Mouse (Mus musculus): ENCODE measurements around the gene Mlph. TPM values are rescaled to one million over a fixed set of nuclear protein-coding genes. Genes with fewer than 3 reads are reported as not detected.

Gene Mlph
- polyA plus RNA-seq, 1 experiment, result not detected

GRCm38 (mm10) chr1:90962994-90963393 lies 48.1 kb downstream of the Mlph start:
- 75% methylated on average over 3 of the region's 3 CpGs for WGBS
- TF ChIP-seq CTCF (IDR thresholded peaks at IDR 0.05; ENCODE audit: control insufficient read depth, insufficient read depth, low read length) (no peak), POLR2A (IDR thresholded peaks at IDR 0.05; ENCODE audit: borderline replicate concordance, control insufficient read depth, low read depth, low read length) (no peak)
- Histone ChIP-seq H3K27ac (ENCODE audit: control insufficient read depth, insufficient read depth, low read depth, low read length, poor library complexity) (no peak overlapping the region), H3K4me3 (replicated peaks; ENCODE audit: control insufficient read depth, low read depth, low read length) (no peak overlapping the region), H3K4me1 (ENCODE audit: control insufficient read depth, insufficient read depth, low read length) (no peaks in the 10 kb centered on the region)

GRCm38 (mm10) chr1:90967583-90967982 lies 52.7 kb downstream of the Mlph start:
- Histone ChIP-seq H3K4me1 (ENCODE audit: control insufficient read depth, insufficient read depth, low read length) (no peaks in the 10 kb centered on the region; the same call in 1 of the 2 replicates), H3K27ac (ENCODE audit: control insufficient read depth, insufficient read depth, low read depth, low read length, poor library complexity) (no peak overlapping the region), H3K4me3 (replicated peaks; ENCODE audit: control insufficient read depth, low read depth, low read length) (no peak overlapping the region)
- 82% methylated on average over 7 of the region's 7 CpGs for WGBS
- no peak for TF ChIP-seq POLR2A (IDR thresholded peaks at IDR 0.05; ENCODE audit: borderline replicate concordance, control insufficient read depth, low read depth, low read length)
- no peak for TF ChIP-seq CTCF (IDR thresholded peaks at IDR 0.05; ENCODE audit: control insufficient read depth, insufficient read depth, low read length)

- no peak overlapping the region for H3K27ac ChIP-seq (ENCODE audit: control insufficient read depth, insufficient read depth, low read depth, low read length, poor library complexity)
- no peaks in the 10 kb centered on the region; the same call in 1 of the 2 replicates for H3K4me1 ChIP-seq (ENCODE audit: control insufficient read depth, insufficient read depth, low read length)
- H3K4me3 ChIP-seq (replicated peaks; ENCODE audit: control insufficient read depth, low read depth, low read length), result no peak overlapping the region
- TF ChIP-seq POLR2A (IDR thresholded peaks at IDR 0.05; ENCODE audit: borderline replicate concordance, control insufficient read depth, low read depth, low read length) (no peak), CTCF (IDR thresholded peaks at IDR 0.05; ENCODE audit: control insufficient read depth, insufficient read depth, low read length) (no peak)
- WGBS, result 43% methylated on average over 4 of the region's 4 CpGs
Observed at GRCm38 (mm10) chr1:90968649-90969048, 53.8 kb downstream of the Mlph start.

- H3K4me1 ChIP-seq (ENCODE audit: control insufficient read depth, insufficient read depth, low read length), result no peaks in the 10 kb centered on the region; the same call in 1 of the 2 replicates
- H3K27ac ChIP-seq (ENCODE audit: control insufficient read depth, insufficient read depth, low read depth, low read length, poor library complexity), result no peak within 1 kb of the TSS
- H3K4me3 ChIP-seq (replicated peaks; ENCODE audit: control insufficient read depth, low read depth, low read length), result no peak within 1 kb of the TSS
- WGBS, result 25% methylated on average over 9 of the region's 9 CpGs
- TF ChIP-seq POLR2A (IDR thresholded peaks at IDR 0.05; ENCODE audit: borderline replicate concordance, control insufficient read depth, low read depth, low read length) (no peak), CTCF (IDR thresholded peaks at IDR 0.05; ENCODE audit: control insufficient read depth, insufficient read depth, low read length) (no peak)
Observed at GRCm38 (mm10) chr1:90969347-90969784, 54.5 kb downstream of the Mlph start, which contains the start of gene Rab17. Gene Rab17 (minus strand): TSS chr1:90969661.

- Histone ChIP-seq H3K4me3 (replicated peaks; ENCODE audit: control insufficient read depth, low read depth, low read length) (no peak overlapping the region), H3K27ac (ENCODE audit: control insufficient read depth, insufficient read depth, low read depth, low read length, poor library complexity) (no peak overlapping the region), H3K4me1 (ENCODE audit: control insufficient read depth, insufficient read depth, low read length) (peaks cover 2% of the 10 kb centered on the region; the same call in 1 of the 2 replicates)
- TF ChIP-seq POLR2A (IDR thresholded peaks at IDR 0.05; ENCODE audit: borderline replicate concordance, control insufficient read depth, low read depth, low read length) (no peak), CTCF (IDR thresholded peaks at IDR 0.05; ENCODE audit: control insufficient read depth, insufficient read depth, low read length) (no peak)
- 75% methylated on average over 10 of the region's 10 CpGs for WGBS
Observed at GRCm38 (mm10) chr1:90969881-90970390, 55.1 kb downstream of the Mlph start.

- H3K4me3 ChIP-seq (replicated peaks; ENCODE audit: control insufficient read depth, low read depth, low read length), result no peak overlapping the region
- H3K27ac ChIP-seq (ENCODE audit: control insufficient read depth, insufficient read depth, low read depth, low read length, poor library complexity), result no peak overlapping the region
- TF ChIP-seq CTCF (IDR thresholded peaks at IDR 0.05; ENCODE audit: control insufficient read depth, insufficient read depth, low read length) (peak; percentile 96), POLR2A (IDR thresholded peaks at IDR 0.05; ENCODE audit: borderline replicate concordance, control insufficient read depth, low read depth, low read length) (no peak)
- peaks cover 4% of the 10 kb centered on the region; the same call in 1 of the 2 replicates for H3K4me1 ChIP-seq (ENCODE audit: control insufficient read depth, insufficient read depth, low read length)
- WGBS, result 29% methylated on average over 9 of the region's 9 CpGs
Observed at GRCm38 (mm10) chr1:90972911-90973573, 58.2 kb downstream of the Mlph start.

GRCm38 (mm10) chr1:90973574-90973911 lies 58.7 kb downstream of the Mlph start:
- Histone ChIP-seq H3K4me1 (ENCODE audit: control insufficient read depth, insufficient read depth, low read length) (peaks cover 4% of the 10 kb centered on the region; the same call in 1 of the 2 replicates), H3K4me3 (replicated peaks; ENCODE audit: control insufficient read depth, low read depth, low read length) (no peak overlapping the region), H3K27ac (ENCODE audit: control insufficient read depth, insufficient read depth, low read depth, low read length, poor library complexity) (no peak overlapping the region)
- TF ChIP-seq CTCF (IDR thresholded peaks at IDR 0.05; ENCODE audit: control insufficient read depth, insufficient read depth, low read length) (no peak), POLR2A (IDR thresholded peaks at IDR 0.05; ENCODE audit: borderline replicate concordance, control insufficient read depth, low read depth, low read length) (no peak)
- 61% methylated on average over 2 of the region's 2 CpGs for WGBS

- H3K4me3 ChIP-seq (replicated peaks; ENCODE audit: control insufficient read depth, low read depth, low read length), result no peak overlapping the region
- no peak for TF ChIP-seq POLR2A (IDR thresholded peaks at IDR 0.05; ENCODE audit: borderline replicate concordance, control insufficient read depth, low read depth, low read length)
- H3K27ac ChIP-seq (ENCODE audit: control insufficient read depth, insufficient read depth, low read depth, low read length, poor library complexity), result no peak overlapping the region; the same call in 1 of the 2 replicates
- peaks cover 4% of the 10 kb centered on the region; the same call in 1 of the 2 replicates for H3K4me1 ChIP-seq (ENCODE audit: control insufficient read depth, insufficient read depth, low read length)
- 7% methylated on average over 12 of the region's 12 CpGs for WGBS
Observed at GRCm38 (mm10) chr1:90974906-90975649, 60.2 kb downstream of the Mlph start.

All from bone marrow, adult 2 months (tissue).